Mouse (Mus musculus): Measurements from ENCODE around the gene Ush1g. TPM values are rescaled to one million over a fixed set of nuclear protein-coding genes. Genes with fewer than 3 reads are reported as not detected.

Gene Ush1g
- polyA plus RNA-seq, 1 experiment from 2014 or later: 0.62 TPM

DNA sequence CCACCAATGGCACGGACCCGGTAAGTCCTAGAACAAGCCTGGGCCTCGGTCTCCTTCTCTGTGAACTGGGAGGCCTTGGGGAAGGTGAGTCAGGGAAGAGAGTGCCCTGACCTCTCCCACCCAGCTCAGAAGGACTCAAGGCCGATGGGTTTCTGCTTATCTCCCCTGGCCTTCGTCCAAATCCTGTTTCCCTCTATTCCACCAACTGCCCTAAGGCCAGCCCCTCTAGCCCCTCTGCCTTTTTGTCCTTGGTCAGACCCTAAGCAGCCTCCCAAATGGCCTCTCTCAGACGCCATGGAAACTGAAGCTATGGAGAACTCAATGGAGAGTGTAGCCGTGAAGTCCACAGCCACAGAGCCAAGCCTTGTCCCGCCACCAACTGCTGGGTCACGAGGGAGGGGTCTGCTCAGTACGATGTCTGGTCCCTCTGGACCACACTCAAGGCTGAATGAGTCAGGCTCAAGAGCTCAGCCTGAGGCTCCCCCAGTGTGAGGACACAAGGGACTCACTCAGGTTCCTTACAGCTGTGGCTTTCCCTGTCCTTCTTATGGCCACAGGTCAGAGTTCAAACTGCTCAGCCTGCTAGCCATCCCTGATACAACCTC lies 48.8 kb downstream of the Ush1g start:
- H3K27ac ChIP-seq (ENCODE audit: low read length): no peak overlapping the region
- no peaks in the 10 kb centered on the region for H3K9me3 ChIP-seq (replicated peaks; ENCODE audit: control insufficient read depth, low read length)
- 72% methylated on average over 10 of the region's 10 CpGs for WGBS
- H3K4me2 ChIP-seq (ENCODE audit: low read depth, low read length): no peak overlapping the region
- H3K27me3 ChIP-seq (ENCODE audit: control insufficient read depth, insufficient read depth, low read length): peaks cover 12% of the 10 kb centered on the region
- no peak overlapping the region for H3K4me3 ChIP-seq (replicated peaks; ENCODE audit: low read length)
- no peak for ATAC-seq (ENCODE audit: insufficient read depth, low FRiP score)
- H3K4me1 ChIP-seq (ENCODE audit: control insufficient read depth, insufficient read depth, low read length): peaks cover 11% of the 10 kb centered on the region; the same call in 1 of the 2 replicates
- H3K9ac ChIP-seq (ENCODE audit: low read length): no peak overlapping the region
- no peaks in the 10 kb centered on the region for H3K36me3 ChIP-seq (ENCODE audit: control insufficient read depth, insufficient read depth, low read length)

DNA sequence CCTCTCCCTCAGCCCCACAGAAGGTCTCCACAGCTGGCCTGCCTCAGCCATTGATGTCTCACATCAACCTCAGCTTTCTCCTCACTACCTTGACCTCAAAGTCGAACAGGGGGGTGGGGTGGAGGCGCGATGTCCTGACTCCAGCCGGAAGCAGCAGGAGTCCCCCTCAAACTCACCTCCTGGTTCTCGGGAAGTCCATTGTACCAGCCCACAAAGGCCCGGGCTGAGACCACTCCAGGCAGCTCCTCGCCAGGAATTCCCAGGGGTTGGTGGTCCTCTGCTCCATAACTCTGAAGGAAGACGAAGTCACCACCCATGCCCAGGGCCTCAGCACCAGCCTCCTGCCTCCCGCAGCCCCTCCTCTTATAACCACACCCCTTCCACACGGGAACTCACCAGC lies 50.4 kb downstream of the Ush1g start:
- Histone ChIP-seq H3K4me1 (ENCODE audit: control insufficient read depth, insufficient read depth, low read length) (peaks cover 18% of the 10 kb centered on the region), H3K9ac (ENCODE audit: low read length) (no peak overlapping the region), H3K36me3 (ENCODE audit: control insufficient read depth, insufficient read depth, low read length) (no peaks in the 10 kb centered on the region), H3K4me3 (replicated peaks; ENCODE audit: low read length) (no peak overlapping the region), H3K9me3 (replicated peaks; ENCODE audit: control insufficient read depth, low read length) (no peaks in the 10 kb centered on the region), H3K27me3 (ENCODE audit: control insufficient read depth, insufficient read depth, low read length) (peaks cover 28% of the 10 kb centered on the region), H3K4me2 (ENCODE audit: low read depth, low read length) (no peak overlapping the region), H3K27ac (ENCODE audit: low read length) (no peak overlapping the region)
- WGBS: 64% methylated on average over 10 of the region's 10 CpGs
- ATAC-seq (ENCODE audit: insufficient read depth, low FRiP score): no peak

DNA sequence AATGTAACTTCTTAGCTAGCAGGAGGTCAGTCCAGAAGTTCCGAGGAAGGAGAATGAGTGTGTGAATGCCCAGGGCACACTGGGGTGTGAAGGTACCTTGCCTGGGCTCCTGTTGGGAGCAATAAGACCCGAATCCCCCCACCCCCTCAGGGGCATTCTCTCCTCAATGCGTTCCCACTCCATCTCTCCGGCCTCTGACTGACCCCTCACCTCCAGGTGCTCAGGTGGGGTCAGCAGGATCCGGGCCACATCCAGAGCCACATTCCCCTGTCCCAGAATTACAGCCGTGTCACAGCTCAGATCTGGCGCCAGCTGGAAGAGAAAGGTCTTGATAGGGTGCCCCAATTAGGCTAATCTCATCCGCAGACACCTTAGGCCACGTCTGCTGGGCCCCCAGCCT lies 50.8 kb downstream of the Ush1g start:
- ATAC-seq (ENCODE audit: insufficient read depth, low FRiP score): no peak
- H3K4me1 ChIP-seq (ENCODE audit: control insufficient read depth, insufficient read depth, low read length): peaks cover 14% of the 10 kb centered on the region
- no peak overlapping the region for H3K9ac ChIP-seq (ENCODE audit: low read length)
- H3K27me3 ChIP-seq (ENCODE audit: control insufficient read depth, insufficient read depth, low read length): peaks cover 32% of the 10 kb centered on the region
- no peaks in the 10 kb centered on the region for H3K9me3 ChIP-seq (replicated peaks; ENCODE audit: control insufficient read depth, low read length)
- no peak overlapping the region for H3K27ac ChIP-seq (ENCODE audit: low read length)
- 78% methylated on average over 9 of the region's 9 CpGs for WGBS
- H3K4me3 ChIP-seq (replicated peaks; ENCODE audit: low read length): no peak overlapping the region
- no peak overlapping the region for H3K4me2 ChIP-seq (ENCODE audit: low read depth, low read length)
- no peaks in the 10 kb centered on the region for H3K36me3 ChIP-seq (ENCODE audit: control insufficient read depth, insufficient read depth, low read length)

GRCm38 (mm10) chr11:115270148-115270861 lies 51.5 kb downstream of the Ush1g start:
- peak; percentile 5; the same call in 1 of the 2 replicates for ATAC-seq (ENCODE audit: insufficient read depth, low FRiP score)
- peaks cover 39% of the 10 kb centered on the region for H3K27me3 ChIP-seq (ENCODE audit: control insufficient read depth, insufficient read depth, low read length)
- H3K4me1 ChIP-seq (ENCODE audit: control insufficient read depth, insufficient read depth, low read length): peaks cover 12% of the 10 kb centered on the region
- no peaks in the 10 kb centered on the region for H3K36me3 ChIP-seq (ENCODE audit: control insufficient read depth, insufficient read depth, low read length)
- WGBS: 30% methylated on average over 19 of the region's 19 CpGs
- H3K9me3 ChIP-seq (replicated peaks; ENCODE audit: control insufficient read depth, low read length): no peaks in the 10 kb centered on the region
- H3K4me2 ChIP-seq (ENCODE audit: low read depth, low read length): no peak overlapping the region
- H3K9ac ChIP-seq (ENCODE audit: low read length): peak overlapping the region; percentile 16; the same call in 1 of the 2 replicates
- no peak overlapping the region for H3K27ac ChIP-seq (ENCODE audit: low read length)
- no peak overlapping the region for H3K4me3 ChIP-seq (replicated peaks; ENCODE audit: low read length)

GRCm38 (mm10) chr11:115269330-115270066 lies 52.3 kb downstream of the Ush1g start:
- no peak overlapping the region for H3K4me2 ChIP-seq (ENCODE audit: low read depth, low read length)
- peaks cover 15% of the 10 kb centered on the region for H3K4me1 ChIP-seq (ENCODE audit: control insufficient read depth, insufficient read depth, low read length)
- no peaks in the 10 kb centered on the region for H3K9me3 ChIP-seq (replicated peaks; ENCODE audit: control insufficient read depth, low read length)
- WGBS: 87% methylated on average over 27 of the region's 27 CpGs
- no peak overlapping the region for H3K4me3 ChIP-seq (replicated peaks; ENCODE audit: low read length)
- no peak overlapping the region for H3K27ac ChIP-seq (ENCODE audit: low read length)
- no peak for ATAC-seq (ENCODE audit: insufficient read depth, low FRiP score)
- H3K27me3 ChIP-seq (ENCODE audit: control insufficient read depth, insufficient read depth, low read length): peaks cover 47% of the 10 kb centered on the region
- no peaks in the 10 kb centered on the region for H3K36me3 ChIP-seq (ENCODE audit: control insufficient read depth, insufficient read depth, low read length)
- H3K9ac ChIP-seq (ENCODE audit: low read length): no peak overlapping the region

GRCm38 (mm10) chr11:115267958-115268357 lies 53.9 kb downstream of the Ush1g start:
- H3K36me3 ChIP-seq (ENCODE audit: control insufficient read depth, insufficient read depth, low read length): no peaks in the 10 kb centered on the region
- peaks cover 15% of the 10 kb centered on the region for H3K4me1 ChIP-seq (ENCODE audit: control insufficient read depth, insufficient read depth, low read length)
- no peaks in the 10 kb centered on the region for H3K9me3 ChIP-seq (replicated peaks; ENCODE audit: control insufficient read depth, low read length)
- no peak for ATAC-seq (ENCODE audit: insufficient read depth, low FRiP score)
- H3K9ac ChIP-seq (ENCODE audit: low read length): no peak overlapping the region
- no peak overlapping the region for H3K4me3 ChIP-seq (replicated peaks; ENCODE audit: low read length)
- H3K27me3 ChIP-seq (ENCODE audit: control insufficient read depth, insufficient read depth, low read length): peaks cover 59% of the 10 kb centered on the region
- H3K27ac ChIP-seq (ENCODE audit: low read length): no peak overlapping the region
- H3K4me2 ChIP-seq (ENCODE audit: low read depth, low read length): no peak overlapping the region
- 78% methylated on average over 11 of the region's 11 CpGs for WGBS

GRCm38 (mm10) chr11:115267061-115267883 lies 54.6 kb downstream of the Ush1g start, which contains the start of gene Grin2c:
TSS of gene Grin2c (minus strand) at chr11:115267243.
- Histone ChIP-seq H3K36me3 (ENCODE audit: control insufficient read depth, insufficient read depth, low read length) (no peaks in the 10 kb centered on the region), H3K27me3 (ENCODE audit: control insufficient read depth, insufficient read depth, low read length) (peaks cover 66% of the 10 kb centered on the region), H3K4me1 (ENCODE audit: control insufficient read depth, insufficient read depth, low read length) (peaks cover 15% of the 10 kb centered on the region), H3K9me3 (replicated peaks; ENCODE audit: control insufficient read depth, low read length) (no peaks in the 10 kb centered on the region), H3K27ac (ENCODE audit: low read length) (no peak within 1 kb of the TSS), H3K9ac (ENCODE audit: low read length) (no peak within 1 kb of the TSS), H3K4me3 (replicated peaks; ENCODE audit: low read length) (peak within 1 kb of the TSS; percentile 35), H3K4me2 (ENCODE audit: low read depth, low read length) (peak within 1 kb of the TSS; percentile 52)
- ATAC-seq (ENCODE audit: insufficient read depth, low FRiP score): no peak
- WGBS: 6% methylated on average over 50 of the region's 50 CpGs

DNA sequence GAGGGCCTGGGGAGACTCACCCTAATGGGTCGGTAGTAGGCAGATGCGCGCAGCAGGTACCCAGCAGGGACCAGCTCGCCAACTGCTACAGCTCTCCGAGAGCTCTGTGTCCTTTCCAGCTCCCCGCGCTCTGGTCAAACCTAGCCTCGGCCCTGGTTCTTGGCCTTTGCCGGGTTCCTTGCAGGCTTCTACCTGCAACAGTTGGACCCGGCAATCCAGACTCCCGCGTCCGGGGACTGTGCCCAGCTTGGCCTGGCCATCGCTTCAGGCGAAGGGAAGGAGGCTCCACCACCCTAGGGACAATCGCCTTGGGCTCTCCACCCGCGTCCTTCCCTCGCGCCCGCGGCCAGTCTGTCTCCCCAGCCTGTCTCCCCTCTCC lies 55.5 kb downstream of the Ush1g start:
- no peak overlapping the region for H3K27ac ChIP-seq (ENCODE audit: low read length)
- H3K27me3 ChIP-seq (ENCODE audit: control insufficient read depth, insufficient read depth, low read length): peaks cover 75% of the 10 kb centered on the region
- no peaks in the 10 kb centered on the region for H3K36me3 ChIP-seq (ENCODE audit: control insufficient read depth, insufficient read depth, low read length)
- H3K4me2 ChIP-seq (ENCODE audit: low read depth, low read length): peak overlapping the region; percentile 52
- no peak for ATAC-seq (ENCODE audit: insufficient read depth, low FRiP score)
- peak overlapping the region; percentile 35 for H3K4me3 ChIP-seq (replicated peaks; ENCODE audit: low read length)
- H3K9ac ChIP-seq (ENCODE audit: low read length): no peak overlapping the region
- H3K9me3 ChIP-seq (replicated peaks; ENCODE audit: control insufficient read depth, low read length): no peaks in the 10 kb centered on the region
- peaks cover 15% of the 10 kb centered on the region for H3K4me1 ChIP-seq (ENCODE audit: control insufficient read depth, insufficient read depth, low read length)
- whole genome bisulfite sequencing: 1% methylated on average over 22 of the region's 22 CpGs

Data from stomach, embryonic 16.5 days (tissue).